Mouse (Mus musculus) left cerebral cortex, adult 18-20 months (tissue): ENCODE measurements around the gene Krt33a. TPM values are rescaled to one million over a fixed set of nuclear protein-coding genes. Genes with fewer than 3 reads are reported as not detected.
A peak's percentile ranks its signal among the peaks of the same experiment; 100 is the strongest.

Experiments
- DNase-seq, 2 experiments: peaks; one replicate each; pipeline ENCODE4 v3.0.0; 2021 to 2022; ENCODE audit warnings: low spot score in 2 of 2, mixed read lengths in 1 of 2
- long read RNA-seq, 2 experiments: library from polyadenylated mRNA; stranded (forward); transcript quantifications; one replicate each; pipeline ENCODE4 v2.0.0; 2021
- total RNA-seq, 2 experiments: library from RNA; stranded (reverse); gene quantifications; 2 replicates each; pipeline ENCODE4 v1.2.3; 2021

The Krt33a gene
- total RNA-seq = not detected
- long read RNA-seq, experiment 1 = 0 reads
- long read RNA-seq, experiment 2 = 0 reads

GRCm38 (mm10) chr11:100016112-100016511 is at the start of gene Krt33a:
TSS of gene Krt33a (minus strand) at chr11:100016212.
- DNase-seq = no peak

- no peak for DNase-seq
Measured at GRCm38 (mm10) chr11:100058875-100059274, 42.9 kb upstream of the Krt33a start.

- no peak for DNase-seq
Measured at GRCm38 (mm10) chr11:100055686-100056655, 40.0 kb upstream of the Krt33a start.

- no peak for DNase-seq
Measured at GRCm38 (mm10) chr11:100050451-100050850, 34.4 kb upstream of the Krt33a start, which contains the start of gene Krt31. TSS of gene Krt31 (minus strand) at chr11:100050551.

GRCm38 (mm10) chr11:100047193-100047592 is 31.2 kb upstream of the Krt33a start:
- no peak for DNase-seq

- no peak for DNase-seq
Measured at GRCm38 (mm10) chr11:100046303-100046866, 30.4 kb upstream of the Krt33a start.

GRCm38 (mm10) chr11:100041454-100041853 is 25.4 kb upstream of the Krt33a start, which contains the start of gene Krt34:
TSS of gene Krt34 (minus strand) at chr11:100041554.
- no peak for DNase-seq

- DNase-seq = no peak
Measured at GRCm38 (mm10) chr11:100029768-100030167, 13.8 kb upstream of the Krt33a start, which contains the start of gene Krt33b. TSS of gene Krt33b (minus strand) at chr11:100029868.

- DNase-seq = peak in 1 of 2 experiments; percentile 7
Measured at GRCm38 (mm10) chr11:100021438-100021837, 5.4 kb upstream of the Krt33a start.

GRCm38 (mm10) chr11:100019466-100019865 is 3.5 kb upstream of the Krt33a start:
- DNase-seq = no peak

GRCm38 (mm10) chr11:100013691-100014171 is 2.3 kb downstream of the Krt33a start:
- DNase-seq = no peak

- DNase-seq = no peak
Measured at GRCm38 (mm10) chr11:100010682-100011081, 5.3 kb downstream of the Krt33a start.

- DNase-seq = peak; percentile 39 to 50
Measured at GRCm38 (mm10) chr11:100008336-100008735, 7.7 kb downstream of the Krt33a start.

- no peak for DNase-seq
Measured at GRCm38 (mm10) chr11:100006624-100007023, 9.4 kb downstream of the Krt33a start.

GRCm38 (mm10) chr11:100005905-100006304 is 10.1 kb downstream of the Krt33a start:
- no peak for DNase-seq

GRCm38 (mm10) chr11:100004846-100005245 is 11.2 kb downstream of the Krt33a start:
- peak; percentile 66 to 70 for DNase-seq

GRCm38 (mm10) chr11:99999091-99999490 is 16.9 kb downstream of the Krt33a start:
- DNase-seq = no peak

- DNase-seq = no peak
Measured at GRCm38 (mm10) chr11:99994384-99994661, 21.7 kb downstream of the Krt33a start.

GRCm38 (mm10) chr11:99993620-99994383 is 22.2 kb downstream of the Krt33a start, which contains the start of gene Krtap17-1:
TSS of gene Krtap17-1 (minus strand) at chr11:99993994.
- DNase-seq = no peak

- DNase-seq = no peak
Measured at GRCm38 (mm10) chr11:99990571-99990970, 25.4 kb downstream of the Krt33a start.

- no peak for DNase-seq
Measured at GRCm38 (mm10) chr11:99989881-99990405, 26.1 kb downstream of the Krt33a start.
